Mouse (Mus musculus) splenic B cell, adult 2 months (primary cell): ENCODE results near the gene B4galt1.

Experiments used
- DNase-seq: peaks from one replicate; pipeline ENCODE4 v3.0.0-alpha.2; 2011; ENCODE audit warnings: low read depth, low spot score
- H3K27me3 ChIP-seq: 2 replicates; pipeline ENCODE4 v1.6.1; 2012; ENCODE audit warnings: mild to moderate bottlenecking, low read length, moderate library complexity, mixed read lengths; ENCODE audit not compliant: control insufficient read depth, poor library complexity, insufficient read depth, severe bottlenecking
- H3K36me3 ChIP-seq: 2 replicates; pipeline ENCODE4 v1.6.1; 2012; ENCODE audit warnings: mild to moderate bottlenecking, low read length, moderate library complexity, mixed read lengths; ENCODE audit not compliant: control insufficient read depth, poor library complexity, insufficient read depth, severe bottlenecking

The B4galt1 gene

DNA sequence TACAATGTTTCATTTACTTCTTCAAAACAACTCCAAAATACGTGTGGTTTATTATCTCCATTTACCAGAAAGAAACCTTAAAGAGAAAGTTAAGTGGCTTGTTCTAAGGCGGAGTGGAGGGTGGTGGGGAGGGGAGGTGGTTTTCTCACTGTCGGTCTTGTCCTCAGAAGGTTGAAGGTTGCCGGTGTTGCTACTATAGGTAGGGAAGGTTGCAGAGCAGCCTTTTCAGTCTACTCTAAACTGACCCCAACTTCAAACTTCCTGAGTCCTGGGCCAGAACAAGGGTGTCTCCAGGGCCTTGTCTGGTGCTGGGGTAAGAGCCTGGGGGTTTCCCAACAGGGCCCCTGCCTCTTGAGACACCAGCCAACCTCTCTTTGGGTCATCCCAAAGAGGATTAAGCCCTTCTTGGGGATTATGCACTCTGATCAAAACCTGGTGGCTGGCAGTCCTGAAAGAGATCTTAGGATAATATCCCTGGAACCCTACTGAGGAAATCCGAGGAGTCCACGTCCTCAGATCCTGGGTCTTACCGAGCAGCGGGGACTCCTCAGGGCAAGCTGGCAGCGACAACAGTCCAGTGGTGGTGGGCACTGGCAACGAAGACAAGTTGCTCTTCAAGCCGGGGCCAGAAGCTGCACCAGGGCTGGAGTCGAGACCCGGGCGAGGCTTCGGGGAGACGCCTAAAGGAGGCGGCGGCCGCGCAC, 792 bp downstream of the B4galt1 start:
- H3K27me3 ChIP-seq = no peaks in the 10 kb centered on the region
- no peaks in the 10 kb centered on the region for H3K36me3 ChIP-seq
- DNase-seq = peak; percentile 38

DNA sequence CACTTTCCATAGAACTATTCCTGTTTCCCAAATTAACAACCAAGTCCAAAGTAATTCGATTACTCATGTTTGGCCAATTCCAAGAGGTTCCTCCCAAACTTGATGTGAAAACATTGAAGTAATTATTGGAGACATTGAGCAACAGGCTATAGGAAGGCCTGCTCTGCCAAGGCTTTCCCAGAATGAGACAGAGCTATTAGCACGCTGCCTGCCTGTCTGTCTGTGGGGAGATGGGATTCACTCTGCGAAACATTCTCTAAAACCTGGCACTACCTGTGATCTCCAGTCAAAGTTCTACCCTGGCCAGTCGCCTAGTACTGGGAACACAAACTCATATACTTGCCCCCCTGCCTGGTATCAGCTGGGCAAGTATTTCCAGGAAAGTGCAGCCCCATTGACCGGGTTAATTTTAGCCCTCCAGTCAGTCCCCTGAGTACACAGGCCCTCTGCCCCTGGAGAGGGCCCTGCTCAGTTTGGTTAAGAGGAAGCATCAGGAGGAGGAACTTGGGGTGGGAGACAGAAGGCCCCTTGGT, 1.5 kb downstream of the B4galt1 start:
- no peaks in the 10 kb centered on the region for H3K36me3 ChIP-seq
- no peaks in the 10 kb centered on the region for H3K27me3 ChIP-seq
- DNase-seq = peak; percentile 41

DNA sequence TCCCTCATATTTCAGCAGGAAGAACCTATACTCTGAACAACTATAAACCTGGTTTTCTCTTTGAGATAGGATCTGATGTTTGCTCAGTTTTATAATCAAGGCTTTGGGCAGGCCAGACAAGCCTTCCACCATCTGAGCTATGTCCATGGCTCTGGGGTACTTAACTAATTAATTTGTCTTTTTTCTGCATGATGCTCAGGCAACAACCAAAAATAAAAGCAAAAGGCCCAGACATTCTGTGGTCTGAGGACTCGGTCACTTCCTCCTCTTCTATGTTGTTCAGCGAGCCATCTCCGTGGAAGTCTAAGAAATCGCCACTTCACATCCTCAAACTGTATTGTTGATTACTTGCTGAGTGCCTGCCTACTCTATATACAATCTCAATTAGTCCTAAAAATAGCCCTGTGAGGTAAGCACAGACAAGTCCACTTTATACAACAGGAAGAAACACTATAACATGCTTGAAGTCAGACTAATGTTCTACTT, 2.0 kb downstream of the B4galt1 start:
- peak; percentile 68 for DNase-seq
- no peaks in the 10 kb centered on the region for H3K36me3 ChIP-seq
- H3K27me3 ChIP-seq = no peaks in the 10 kb centered on the region

DNA sequence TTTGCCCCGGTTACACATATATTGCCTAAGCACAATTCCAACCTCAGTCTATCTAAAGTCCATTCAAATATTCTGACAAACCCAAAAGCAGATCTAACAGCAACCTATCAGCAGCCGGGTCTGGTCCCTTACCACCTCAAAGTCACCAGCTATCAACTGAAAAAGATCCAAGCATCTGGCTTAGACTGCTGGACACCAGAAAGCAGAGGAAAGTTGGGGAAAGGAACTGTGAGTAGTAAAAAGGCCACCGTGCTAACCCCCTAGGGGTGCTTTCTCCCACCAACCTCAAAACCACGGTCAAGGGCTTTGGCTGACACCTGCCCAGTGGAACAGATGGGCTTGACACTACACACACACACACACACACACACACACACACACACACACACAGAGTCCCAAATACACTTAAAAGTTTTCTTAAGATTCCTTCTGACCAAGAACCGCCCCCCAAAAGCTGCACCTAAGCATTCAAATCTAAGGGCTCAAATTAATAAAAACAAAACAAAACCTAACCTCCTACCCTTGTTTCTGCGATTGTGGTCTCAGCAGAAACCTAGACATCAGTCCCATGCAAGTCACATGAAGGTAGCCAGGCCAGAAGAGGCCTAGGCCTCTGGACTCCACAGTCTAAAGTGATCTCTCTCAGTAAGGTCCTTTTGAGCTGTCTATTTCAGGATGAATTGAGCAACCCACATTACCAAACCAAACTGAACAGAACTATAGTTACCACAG, 2.6 kb downstream of the B4galt1 start:
- peak; percentile 15 for DNase-seq
- H3K36me3 ChIP-seq = no peaks in the 10 kb centered on the region
- H3K27me3 ChIP-seq = no peaks in the 10 kb centered on the region

DNA sequence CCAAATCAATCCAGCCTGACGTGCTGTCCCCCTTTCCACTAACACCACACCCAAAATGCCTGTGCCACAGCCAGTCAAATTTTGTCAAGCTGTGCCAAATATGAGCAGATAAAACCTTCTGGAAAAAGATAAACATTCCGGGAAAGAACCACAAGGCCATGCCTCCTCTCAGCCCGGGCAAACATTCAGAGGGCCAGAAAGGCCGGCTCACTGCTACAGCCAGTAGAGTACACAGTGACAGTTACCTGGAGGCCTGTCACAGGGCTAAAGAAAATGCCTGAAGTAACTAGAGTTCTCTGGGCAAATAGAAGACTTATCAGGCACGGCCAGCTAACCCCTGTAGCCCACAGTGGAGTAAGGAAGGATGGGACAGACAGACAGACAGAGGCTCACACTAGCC, 3.2 kb downstream of the B4galt1 start:
- Histone ChIP-seq H3K27me3 (no peaks in the 10 kb centered on the region), H3K36me3 (no peaks in the 10 kb centered on the region)
- DNase-seq = no peak

DNA sequence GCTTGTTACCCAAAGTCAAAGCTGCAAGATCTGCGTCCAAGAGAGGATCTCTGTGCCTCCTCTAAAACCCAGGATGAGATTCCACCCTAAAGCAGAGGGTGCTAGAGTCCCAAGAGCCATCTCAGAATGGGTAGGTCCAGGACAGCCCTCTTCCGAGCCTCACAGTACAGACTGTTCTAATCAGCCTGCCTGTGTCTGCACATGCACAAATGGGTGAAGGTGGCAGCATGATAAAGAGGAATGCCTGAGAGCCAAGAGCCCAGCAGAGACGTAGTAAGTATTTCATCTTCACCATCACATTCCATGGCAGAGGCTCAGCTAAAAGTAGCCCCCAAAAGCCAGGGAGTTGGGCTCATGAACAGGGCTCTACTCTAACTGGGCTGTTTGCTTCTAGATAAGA, 4.3 kb downstream of the B4galt1 start:
- Histone ChIP-seq H3K27me3 (no peaks in the 10 kb centered on the region), H3K36me3 (no peaks in the 10 kb centered on the region)
- DNase-seq = no peak

DNA sequence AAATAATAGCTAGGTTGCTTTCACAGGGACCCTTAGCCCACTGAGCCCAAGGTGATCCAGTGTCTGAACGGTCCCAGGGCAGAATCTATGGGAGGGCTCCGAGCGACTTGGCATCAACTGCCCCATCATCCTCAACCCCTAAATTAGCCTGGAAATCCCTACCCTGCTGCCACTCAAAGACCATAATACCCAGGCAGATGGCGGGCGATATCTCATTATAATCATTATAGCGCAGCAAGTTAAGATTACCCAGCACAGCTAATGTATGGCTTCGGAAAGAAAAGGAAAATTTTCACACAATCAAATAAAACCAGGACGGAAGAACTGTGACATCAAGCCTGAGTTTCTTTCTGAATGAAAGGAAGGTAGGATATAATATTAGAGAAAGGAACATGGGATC, 5.6 kb downstream of the B4galt1 start:
- H3K27me3 ChIP-seq = no peaks in the 10 kb centered on the region
- no peak for DNase-seq
- no peaks in the 10 kb centered on the region for H3K36me3 ChIP-seq

DNA sequence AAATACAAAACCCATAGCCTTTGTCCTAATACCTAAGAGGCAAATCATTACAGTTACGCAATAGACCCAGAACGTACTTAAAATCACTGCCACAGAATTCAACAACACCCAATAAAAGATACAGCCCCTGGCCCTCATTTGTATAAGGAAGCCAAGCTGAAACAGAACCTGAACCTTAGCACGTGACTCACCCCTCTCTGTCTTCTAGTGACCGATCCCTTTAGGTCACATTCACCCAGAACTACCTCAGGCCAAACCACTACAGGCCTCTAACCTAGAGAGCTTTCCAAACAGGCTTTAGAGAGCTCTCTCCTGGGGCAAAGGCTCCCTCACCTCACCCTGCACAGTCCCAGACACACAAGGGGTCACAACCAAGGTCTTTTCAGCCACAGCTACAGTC, 6.6 kb downstream of the B4galt1 start:
- Histone ChIP-seq H3K36me3 (no peaks in the 10 kb centered on the region), H3K27me3 (no peaks in the 10 kb centered on the region)
- DNase-seq = no peak

DNA sequence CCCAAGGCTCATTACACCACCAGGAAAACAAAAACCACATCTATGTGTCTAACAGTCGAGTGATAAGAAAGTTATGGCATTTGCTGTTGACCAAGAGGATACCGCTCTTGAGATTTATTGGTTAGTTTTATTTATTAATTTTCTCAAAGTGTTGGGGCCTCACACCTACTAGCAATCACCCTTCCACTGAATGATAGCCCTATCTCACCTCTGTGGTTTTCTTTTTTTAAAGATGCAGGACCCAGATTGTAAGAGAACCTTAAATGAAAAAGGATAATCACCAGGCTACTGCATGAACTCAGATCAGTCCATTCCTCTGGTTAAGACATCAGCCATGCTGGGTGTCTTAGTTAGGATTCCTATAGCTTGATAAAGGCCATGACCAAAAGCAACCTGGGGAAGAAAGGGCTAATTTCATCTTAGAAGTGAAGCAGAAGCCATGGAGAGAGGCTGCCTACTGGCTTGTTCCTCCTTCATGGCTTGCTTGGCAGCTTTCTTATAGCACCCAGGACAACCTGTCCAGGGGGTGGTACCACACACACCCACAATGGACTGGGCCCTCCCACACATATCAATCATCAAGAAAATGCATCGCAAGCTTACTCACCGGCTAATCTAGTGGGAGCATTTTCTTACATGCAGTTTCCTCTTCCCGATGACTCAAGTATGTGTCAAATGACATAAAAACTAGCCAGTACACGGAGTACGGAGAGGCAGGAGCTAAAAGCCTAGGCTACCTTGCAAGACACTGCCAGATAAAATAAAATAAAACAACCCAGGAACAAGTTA, 7.5 kb downstream of the B4galt1 start:
- H3K27me3 ChIP-seq = no peaks in the 10 kb centered on the region
- no peaks in the 10 kb centered on the region for H3K36me3 ChIP-seq
- DNase-seq = no peak

DNA sequence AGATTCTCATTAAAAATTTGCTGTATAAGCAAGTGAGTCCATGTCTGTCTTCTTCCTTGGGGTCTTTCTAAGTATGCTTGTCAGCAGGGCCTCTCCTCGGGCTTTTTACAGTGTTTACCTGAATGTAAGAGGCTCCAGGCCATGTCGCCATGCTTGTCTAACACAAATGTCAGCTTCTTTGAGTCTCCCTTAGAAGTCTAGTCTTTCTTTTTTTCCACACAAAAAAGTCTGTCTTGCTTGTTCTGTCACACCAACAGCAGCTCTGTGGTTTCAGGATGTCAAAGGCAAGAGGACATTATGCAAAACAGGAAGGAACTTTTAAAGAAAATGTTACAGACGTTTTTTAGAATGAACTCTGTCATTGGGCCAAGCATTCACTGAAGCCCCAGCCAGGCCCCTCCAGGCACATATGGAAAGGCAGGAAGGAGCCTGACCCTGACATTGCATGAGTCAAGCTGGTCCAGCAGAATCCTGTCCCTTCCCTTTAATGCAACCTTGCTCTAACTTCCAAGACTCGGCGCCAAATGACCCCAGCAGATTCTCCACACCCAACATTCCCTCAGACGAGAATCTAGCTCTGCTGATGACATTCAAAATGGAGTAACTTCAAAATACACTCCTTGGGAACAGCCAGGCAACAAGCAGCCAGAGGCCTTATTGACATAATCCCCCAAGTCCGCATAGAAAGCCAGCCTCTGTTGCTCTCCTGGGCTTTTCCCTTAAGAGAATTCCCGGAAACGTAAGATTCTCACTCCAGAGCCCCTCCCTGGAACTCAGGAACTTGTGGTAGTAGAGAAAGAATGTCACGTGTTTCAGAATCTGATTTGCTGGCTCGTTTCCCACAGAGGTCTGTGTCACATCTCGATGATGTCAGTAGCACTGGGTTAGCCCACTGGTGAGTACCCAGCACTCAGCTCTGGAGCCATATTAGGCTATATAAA, 8.7 kb downstream of the B4galt1 start:
- DNase-seq = no peak
- H3K36me3 ChIP-seq = no peaks in the 10 kb centered on the region
- no peaks in the 10 kb centered on the region for H3K27me3 ChIP-seq

DNA sequence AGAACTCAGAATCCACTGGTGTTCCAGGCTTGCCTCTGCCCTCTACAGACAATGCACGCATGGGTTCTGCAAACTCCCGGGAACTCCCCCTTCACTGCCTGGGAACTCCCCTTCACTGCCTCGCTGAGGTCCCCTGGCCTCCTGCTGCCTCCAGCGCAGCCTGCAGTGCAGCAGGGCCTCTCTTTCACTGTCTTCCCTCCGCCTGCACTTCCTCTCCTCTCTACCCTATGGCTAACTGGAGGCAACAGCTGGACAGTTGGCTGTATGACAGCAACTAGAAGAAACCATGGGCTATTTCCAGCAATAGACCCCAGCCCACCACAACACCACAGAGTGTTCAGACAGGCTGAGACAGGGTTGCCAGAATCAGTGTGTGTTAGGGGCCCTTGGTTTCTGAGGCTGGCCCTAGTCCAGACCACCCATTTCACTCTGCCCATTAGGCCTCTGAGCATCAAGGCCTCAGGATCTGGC, 9.5 kb downstream of the B4galt1 start:
- peak; percentile 78 for DNase-seq
- H3K36me3 ChIP-seq = no peaks in the 10 kb centered on the region
- no peaks in the 10 kb centered on the region for H3K27me3 ChIP-seq

DNA sequence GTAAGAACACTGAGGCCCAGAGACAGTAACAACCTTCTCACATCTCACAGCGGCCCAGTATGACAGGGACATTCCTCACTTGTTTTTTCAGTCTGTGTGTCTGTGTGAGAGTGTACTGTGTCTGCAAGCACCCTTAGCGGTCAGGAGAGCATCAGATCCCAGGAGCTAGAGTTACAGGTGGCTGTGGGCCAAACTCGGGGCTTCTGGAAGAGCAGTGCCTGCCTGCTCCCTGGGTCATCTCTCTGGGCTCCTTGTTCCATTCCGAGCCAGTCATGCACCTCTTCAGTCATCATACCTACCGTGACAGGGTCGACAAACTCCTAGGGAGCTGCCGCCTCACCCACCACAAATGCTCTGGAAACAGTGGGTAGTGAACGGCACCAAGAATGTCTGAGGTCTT, 10.1 kb downstream of the B4galt1 start:
- H3K36me3 ChIP-seq = no peaks in the 10 kb centered on the region
- H3K27me3 ChIP-seq = no peaks in the 10 kb centered on the region
- DNase-seq = no peak

DNA sequence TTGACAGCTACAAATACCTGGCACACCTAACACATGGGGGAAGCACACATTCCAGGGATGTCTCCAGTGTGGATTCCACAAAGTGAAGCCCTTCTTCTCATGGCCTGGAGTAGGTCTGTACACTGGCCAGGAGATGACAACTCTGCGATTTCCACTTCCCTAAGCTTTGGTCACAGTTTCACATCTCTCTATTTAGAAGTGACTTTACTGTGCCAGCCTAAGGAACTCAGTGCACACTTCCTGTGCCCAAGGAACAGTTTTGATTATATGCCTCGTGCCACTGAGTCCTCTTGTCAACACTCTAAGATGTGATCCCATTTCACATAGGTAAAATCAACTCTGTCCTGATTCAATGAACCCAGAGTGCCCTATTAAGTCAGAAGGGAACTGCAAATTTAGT, 13.4 kb downstream of the B4galt1 start:
- peak; percentile 61 for DNase-seq
- Histone ChIP-seq H3K27me3 (no peaks in the 10 kb centered on the region), H3K36me3 (no peaks in the 10 kb centered on the region)

DNA sequence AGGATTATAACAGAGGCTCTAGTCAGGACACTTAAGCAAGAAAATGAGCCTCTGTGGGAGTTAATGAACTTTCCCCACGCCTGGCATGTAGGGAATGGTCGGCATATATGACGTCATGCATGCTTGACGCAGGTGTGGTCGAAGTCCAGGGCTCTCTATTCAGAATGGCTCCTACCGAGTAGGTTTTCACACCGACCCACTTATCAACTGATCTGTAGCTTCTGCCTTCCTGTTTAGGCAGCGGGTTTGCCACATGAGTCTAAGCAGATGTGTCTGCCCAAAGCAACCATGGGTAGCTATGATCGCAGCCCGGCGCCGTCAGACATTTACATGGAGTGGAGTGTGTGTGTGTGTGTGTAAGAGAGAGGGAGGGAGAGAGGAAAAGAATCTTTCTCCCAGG, 14.6 kb downstream of the B4galt1 start:
- DNase-seq = peak; percentile 55
- Histone ChIP-seq H3K36me3 (no peaks in the 10 kb centered on the region), H3K27me3 (no peaks in the 10 kb centered on the region)
